Mouse (Mus musculus) forebrain, embryonic 12.5 days (tissue): Measurements from ENCODE around the gene Aifm2. TPM values are rescaled to one million over a fixed set of nuclear protein-coding genes. Genes with fewer than 3 reads are reported as not detected.

Source experiments
- ATAC-seq: fragments of 200-750 bp; cut with Nextera tagmentation; 2 replicates; pipeline ENCODE4 v1.8.0; 2017; ENCODE audit warnings: moderate TSS enrichment; ENCODE audit not compliant: low FRiP score
- H3K27ac ChIP-seq: fragments of 300-500 bp; sonication (generic); 2 replicates; pipeline ENCODE4 v1.5.1; 2016; ENCODE audit warnings: mild to moderate bottlenecking
- H3K27me3 ChIP-seq: fragments of 300-500 bp; sonication (generic); 2 replicates; pipeline ENCODE4 v1.6.1; 2016; ENCODE audit warnings: mild to moderate bottlenecking
- H3K36me3 ChIP-seq: fragments of 300-500 bp; sonication (generic); replicated peaks from 2 replicates; pipeline ENCODE4 v1.6.1; 2016; ENCODE audit warnings: mild to moderate bottlenecking
- H3K4me1 ChIP-seq: fragments of 300-500 bp; sonication (generic); 2 replicates; pipeline ENCODE4 v1.6.1; 2016
- H3K4me2 ChIP-seq: fragments of 300-500 bp; sonication (generic); 2 replicates; pipeline ENCODE4 v1.6.1; 2016; ENCODE audit warnings: mild to moderate bottlenecking, moderate library complexity
- H3K4me3 ChIP-seq: fragments of 300-500 bp; sonication (generic); replicated peaks from 2 replicates; pipeline ENCODE4 v1.5.1; 2016; ENCODE audit warnings: mild to moderate bottlenecking
- H3K9ac ChIP-seq: fragments of 300-500 bp; sonication (generic); 2 replicates; pipeline ENCODE4 v1.6.1; 2016; ENCODE audit warnings: mild to moderate bottlenecking
- H3K9me3 ChIP-seq: fragments of 300-500 bp; sonication (generic); 2 replicates; pipeline ENCODE4 v1.6.1; 2016
- WGBS: fragments of 180-500 bp; shearing (Covaris S2); methylation state at CpG from one replicate; pipeline ENCODE4 v1.1.7; 2016; 5-methylcytosine and 5-hydroxymethylcytosine counted together
- polyA plus RNA-seq: library from polyadenylated mRNA; unstranded; fragments of >200 nt; fragmentation: Nextera tagmentation; extraction: Ambion mirVana; gene quantifications from 2 replicates; pipeline ENCODE4 v1.2.1, GENCODE M21; 2016

Gene Aifm2
- polyA plus RNA-seq, 1 experiment from 2014 or later, result 6.1 TPM

GRCm38 (mm10) chr10:61750014-61750413 lies 35.0 kb downstream of the Aifm2 start:
- Histone ChIP-seq H3K36me3 (peaks cover 96% of the 10 kb centered on the region), H3K4me3 (no peak overlapping the region), H3K4me1 (no peaks in the 10 kb centered on the region), H3K4me2 (no peak overlapping the region), H3K27me3 (no peaks in the 10 kb centered on the region), H3K9ac (no peak overlapping the region), H3K27ac (no peak overlapping the region), H3K9me3 (no peaks in the 10 kb centered on the region)
- 93% methylated on average over 9 of the region's 9 CpGs for WGBS
- no peak for ATAC-seq

GRCm38 (mm10) chr10:61751534-61752219 lies 36.6 kb downstream of the Aifm2 start:
- no peak overlapping the region for H3K9ac ChIP-seq
- H3K27me3 ChIP-seq, result no peaks in the 10 kb centered on the region
- H3K4me3 ChIP-seq, result no peak overlapping the region
- H3K4me2 ChIP-seq, result no peak overlapping the region
- H3K36me3 ChIP-seq, result peaks cover 94% of the 10 kb centered on the region
- no peak overlapping the region for H3K27ac ChIP-seq
- no peaks in the 10 kb centered on the region for H3K4me1 ChIP-seq
- ATAC-seq, result no peak
- 91% methylated on average over 20 of the region's 20 CpGs for whole genome bisulfite sequencing
- H3K9me3 ChIP-seq, result no peaks in the 10 kb centered on the region

- Histone ChIP-seq H3K9ac (no peak overlapping the region), H3K36me3 (peaks cover 94% of the 10 kb centered on the region), H3K4me3 (no peak overlapping the region), H3K27me3 (no peaks in the 10 kb centered on the region), H3K9me3 (no peaks in the 10 kb centered on the region), H3K27ac (no peak overlapping the region), H3K4me2 (no peak overlapping the region), H3K4me1 (no peaks in the 10 kb centered on the region)
- ATAC-seq, result no peak
- 93% methylated on average over 23 of the region's 23 CpGs for WGBS
Measured at GRCm38 (mm10) chr10:61753071-61753470, 38.0 kb downstream of the Aifm2 start.

GRCm38 (mm10) chr10:61757022-61757421 lies 42.0 kb downstream of the Aifm2 start:
- no peak overlapping the region for H3K4me2 ChIP-seq
- no peaks in the 10 kb centered on the region for H3K4me1 ChIP-seq
- 91% methylated on average over 14 of the region's 14 CpGs for WGBS
- no peaks in the 10 kb centered on the region for H3K27me3 ChIP-seq
- no peak for ATAC-seq
- no peak overlapping the region for H3K9ac ChIP-seq
- H3K36me3 ChIP-seq, result peaks cover 61% of the 10 kb centered on the region
- H3K9me3 ChIP-seq, result no peaks in the 10 kb centered on the region
- H3K27ac ChIP-seq, result no peak overlapping the region
- no peak overlapping the region for H3K4me3 ChIP-seq

GRCm38 (mm10) chr10:61758904-61759303 lies 43.8 kb downstream of the Aifm2 start:
- Histone ChIP-seq H3K27ac (no peak overlapping the region), H3K4me2 (no peak overlapping the region), H3K36me3 (peaks cover 43% of the 10 kb centered on the region), H3K9ac (no peak overlapping the region), H3K9me3 (no peaks in the 10 kb centered on the region), H3K27me3 (no peaks in the 10 kb centered on the region), H3K4me1 (no peaks in the 10 kb centered on the region), H3K4me3 (no peak overlapping the region)
- 95% methylated on average over 2 of the region's 2 CpGs for WGBS
- no peak for ATAC-seq

GRCm38 (mm10) chr10:61759869-61760268 lies 44.8 kb downstream of the Aifm2 start:
- Histone ChIP-seq H3K4me2 (no peak overlapping the region), H3K4me1 (peaks cover 7% of the 10 kb centered on the region; the same call in 1 of the 2 replicates), H3K27ac (no peak overlapping the region), H3K4me3 (no peak overlapping the region), H3K9ac (no peak overlapping the region), H3K27me3 (no peaks in the 10 kb centered on the region), H3K36me3 (peaks cover 34% of the 10 kb centered on the region), H3K9me3 (no peaks in the 10 kb centered on the region)
- 79% methylated on average over 6 of the region's 6 CpGs for WGBS
- no peak for ATAC-seq

- H3K36me3 ChIP-seq, result peaks cover 10% of the 10 kb centered on the region; the same call in 1 of the 2 replicates
- H3K4me3 ChIP-seq, result no peak overlapping the region
- H3K4me2 ChIP-seq, result no peak overlapping the region
- peaks cover 29% of the 10 kb centered on the region for H3K4me1 ChIP-seq
- no peak overlapping the region for H3K9ac ChIP-seq
- ATAC-seq, result no peak
- no peaks in the 10 kb centered on the region for H3K27me3 ChIP-seq
- H3K27ac ChIP-seq, result no peak overlapping the region
- 88% methylated on average over 8 of the region's 8 CpGs for WGBS
- H3K9me3 ChIP-seq, result no peaks in the 10 kb centered on the region
Measured at GRCm38 (mm10) chr10:61764689-61765088, 49.6 kb downstream of the Aifm2 start.

GRCm38 (mm10) chr10:61765558-61765957 lies 50.5 kb downstream of the Aifm2 start:
- Histone ChIP-seq H3K4me1 (peaks cover 29% of the 10 kb centered on the region), H3K27me3 (no peaks in the 10 kb centered on the region), H3K9ac (no peak overlapping the region), H3K9me3 (no peaks in the 10 kb centered on the region), H3K4me2 (no peak overlapping the region), H3K27ac (no peak overlapping the region), H3K36me3 (peaks cover 16% of the 10 kb centered on the region; the same call in 1 of the 2 replicates), H3K4me3 (no peak overlapping the region)
- ATAC-seq, result peak; percentile 60; the same call in 1 of the 2 replicates
- WGBS, result 40% methylated on average over 5 of the region's 5 CpGs

- H3K36me3 ChIP-seq, result peaks cover 16% of the 10 kb centered on the region; the same call in 1 of the 2 replicates
- H3K27ac ChIP-seq, result no peak overlapping the region
- no peak overlapping the region for H3K4me2 ChIP-seq
- WGBS, result 68% methylated on average over 6 of the region's 6 CpGs
- H3K9me3 ChIP-seq, result no peaks in the 10 kb centered on the region
- H3K4me3 ChIP-seq, result no peak overlapping the region
- H3K4me1 ChIP-seq, result peaks cover 29% of the 10 kb centered on the region
- no peak for ATAC-seq
- no peak overlapping the region for H3K9ac ChIP-seq
- no peaks in the 10 kb centered on the region for H3K27me3 ChIP-seq
Measured at GRCm38 (mm10) chr10:61766806-61767205, 51.7 kb downstream of the Aifm2 start.

GRCm38 (mm10) chr10:61781461-61782128 lies 66.5 kb downstream of the Aifm2 start:
- Histone ChIP-seq H3K4me3 (peak overlapping the region; percentile 94), H3K4me1 (peaks cover 24% of the 10 kb centered on the region), H3K9ac (peak overlapping the region; percentile 100), H3K36me3 (peaks cover 17% of the 10 kb centered on the region; the same call in 1 of the 2 replicates), H3K9me3 (no peaks in the 10 kb centered on the region), H3K27ac (peak overlapping the region; percentile 99; the same call in 1 of the 2 replicates), H3K27me3 (no peaks in the 10 kb centered on the region), H3K4me2 (peak overlapping the region; percentile 56)
- ATAC-seq, result no peak
- WGBS, result 27% methylated on average over 8 of the region's 9 CpGs

- no peaks in the 10 kb centered on the region for H3K27me3 ChIP-seq
- ATAC-seq, result peak; percentile 69
- no peaks in the 10 kb centered on the region for H3K9me3 ChIP-seq
- peak overlapping the region; percentile 56 for H3K4me2 ChIP-seq
- H3K27ac ChIP-seq, result peak overlapping the region; percentile 99
- peak overlapping the region; percentile 94 for H3K4me3 ChIP-seq
- 0 out of 2 replicates have a peak, but pooled peaks cover 12% of the 10 kb centered on the region for H3K36me3 ChIP-seq
- H3K9ac ChIP-seq, result peak overlapping the region; percentile 100
- peaks cover 24% of the 10 kb centered on the region for H3K4me1 ChIP-seq
- under 1% methylated on average over 64 of the region's 74 CpGs for WGBS
Measured at GRCm38 (mm10) chr10:61782799-61783611, 67.9 kb downstream of the Aifm2 start.

- peak within 1 kb of the TSS; percentile 56 for H3K4me2 ChIP-seq
- H3K4me1 ChIP-seq, result peaks cover 24% of the 10 kb centered on the region
- peak within 1 kb of the TSS; percentile 99 for H3K27ac ChIP-seq
- H3K36me3 ChIP-seq, result 0 out of 2 replicates have a peak, but pooled peaks cover 8% of the 10 kb centered on the region
- peak; percentile 92 for ATAC-seq
- no peaks in the 10 kb centered on the region for H3K27me3 ChIP-seq
- under 1% methylated on average over 50 of the region's 50 CpGs for WGBS
- peak within 1 kb of the TSS; percentile 94 for H3K4me3 ChIP-seq
- H3K9ac ChIP-seq, result peak within 1 kb of the TSS; percentile 100
- H3K9me3 ChIP-seq, result no peaks in the 10 kb centered on the region
Measured at GRCm38 (mm10) chr10:61783621-61784251, 68.7 kb downstream of the Aifm2 start, which contains the start of gene H2afy2. TSS of gene H2afy2 (minus strand) at chr10:61784147.
